Mouse (Mus musculus): ENCODE data around the gene Pou3f3. TPM values are rescaled to one million over a fixed set of nuclear protein-coding genes. Genes with fewer than 3 reads are reported as not detected.
A peak's percentile ranks its signal among the peaks of the same experiment; 100 is the strongest.

Gene Pou3f3
- polyA plus RNA-seq, 1 experiment, result 15.9 TPM

DNA sequence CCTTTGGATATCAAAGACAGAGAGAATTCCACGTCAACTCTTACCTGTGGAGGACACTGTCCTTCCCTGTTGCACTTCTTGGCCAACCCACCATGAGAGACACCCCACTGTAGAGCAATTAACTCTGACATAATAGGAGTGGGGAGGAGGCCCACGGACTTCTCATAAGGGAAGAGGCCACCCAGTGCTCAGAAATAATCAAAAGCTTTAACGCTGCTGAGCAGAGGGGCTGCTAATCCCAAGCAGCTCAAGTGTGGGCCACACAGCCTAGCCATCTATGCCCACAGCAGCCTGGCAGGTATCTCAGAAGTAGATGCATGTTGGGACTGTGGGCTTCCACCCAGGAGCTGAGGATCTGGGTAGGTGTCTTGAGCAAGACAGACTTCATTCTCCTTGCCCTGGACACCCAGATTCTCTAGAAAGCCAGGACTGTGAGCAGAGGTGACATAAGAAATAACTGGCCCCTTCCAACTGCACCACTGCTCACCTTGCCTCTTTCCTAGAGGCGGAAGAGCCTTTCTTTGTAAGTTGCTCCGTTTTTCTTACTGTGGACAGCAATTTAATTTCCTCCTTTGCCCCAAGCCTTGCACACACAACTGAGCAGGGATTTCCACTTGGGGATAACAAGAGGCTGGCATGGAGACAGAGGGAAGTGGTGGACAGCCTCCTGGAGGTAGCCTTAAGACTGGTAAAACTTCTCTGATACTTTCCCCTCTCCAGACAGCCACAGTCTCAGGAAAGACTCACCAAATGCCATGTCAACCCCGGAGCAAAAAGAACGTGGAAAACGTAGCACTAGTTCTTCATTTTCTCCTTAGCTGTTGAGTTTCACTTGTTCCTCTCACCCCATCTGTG lies 16.1 kb downstream of the Pou3f3 start:
- DNase-seq, result no peak
- H3K27ac ChIP-seq (ENCODE audit: insufficient read depth, low read length), result no peak overlapping the region; the same call in 1 of the 2 replicates
- TF ChIP-seq CTCF (IDR thresholded peaks at IDR 0.05; ENCODE audit: borderline replicate concordance, insufficient read depth, low read depth, low read length) (no peak), POLR2A (IDR thresholded peaks at IDR 0.05; ENCODE audit: borderline replicate concordance, insufficient read depth, low read length) (no peak)
- 61% methylated on average over 8 of the region's 8 CpGs for WGBS
- H3K4me1 ChIP-seq (ENCODE audit: control insufficient read depth, insufficient read depth, low read length), result no peaks in the 10 kb centered on the region; the same call in 1 of the 2 replicates
- H3K27me3 ChIP-seq (ENCODE audit: control insufficient read depth, insufficient read depth, low read length), result peaks cover 3% of the 10 kb centered on the region; the same call in 1 of the 2 replicates
- H3K4me3 ChIP-seq (replicated peaks; ENCODE audit: insufficient read depth, low read depth, low read length), result no peak overlapping the region

GRCm38 (mm10) chr1:42712311-42712690 lies 16.7 kb downstream of the Pou3f3 start:
- DNase-seq, result no peak
- WGBS, result 59% methylated on average over 4 of the region's 4 CpGs
- TF ChIP-seq POLR2A (IDR thresholded peaks at IDR 0.05; ENCODE audit: borderline replicate concordance, insufficient read depth, low read length) (no peak), CTCF (IDR thresholded peaks at IDR 0.05; ENCODE audit: borderline replicate concordance, insufficient read depth, low read depth, low read length) (no peak)
- H3K27ac ChIP-seq (ENCODE audit: insufficient read depth, low read length), result no peak overlapping the region
- no peaks in the 10 kb centered on the region; the same call in 1 of the 2 replicates for H3K4me1 ChIP-seq (ENCODE audit: control insufficient read depth, insufficient read depth, low read length)
- no peak overlapping the region for H3K4me3 ChIP-seq (replicated peaks; ENCODE audit: insufficient read depth, low read depth, low read length)
- H3K27me3 ChIP-seq (ENCODE audit: control insufficient read depth, insufficient read depth, low read length), result peaks cover 3% of the 10 kb centered on the region; the same call in 1 of the 2 replicates

GRCm38 (mm10) chr1:42713104-42713932 lies 17.8 kb downstream of the Pou3f3 start:
- Histone ChIP-seq H3K27me3 (ENCODE audit: control insufficient read depth, insufficient read depth, low read length) (peaks cover 3% of the 10 kb centered on the region; the same call in 1 of the 2 replicates), H3K27ac (ENCODE audit: insufficient read depth, low read length) (peak overlapping the region; percentile 65; the same call in 1 of the 2 replicates), H3K4me3 (replicated peaks; ENCODE audit: insufficient read depth, low read depth, low read length) (peak overlapping the region; percentile 64), H3K4me1 (ENCODE audit: control insufficient read depth, insufficient read depth, low read length) (no peaks in the 10 kb centered on the region; the same call in 1 of the 2 replicates)
- DNase-seq, result peak; percentile 32 to 43
- TF ChIP-seq CTCF (IDR thresholded peaks at IDR 0.05; ENCODE audit: borderline replicate concordance, insufficient read depth, low read depth, low read length), result no peak
- WGBS, result 4% methylated on average over 46 of the region's 46 CpGs

GRCm38 (mm10) chr1:42714016-42714931 lies 18.7 kb downstream of the Pou3f3 start:
- peaks cover 3% of the 10 kb centered on the region; the same call in 1 of the 2 replicates for H3K27me3 ChIP-seq (ENCODE audit: control insufficient read depth, insufficient read depth, low read length)
- WGBS, result 3% methylated on average over 28 of the region's 31 CpGs
- peak overlapping the region; percentile 64 for H3K4me3 ChIP-seq (replicated peaks; ENCODE audit: insufficient read depth, low read depth, low read length)
- H3K4me1 ChIP-seq (ENCODE audit: control insufficient read depth, insufficient read depth, low read length), result no peaks in the 10 kb centered on the region; the same call in 1 of the 2 replicates
- TF ChIP-seq CTCF (IDR thresholded peaks at IDR 0.05; ENCODE audit: borderline replicate concordance, insufficient read depth, low read depth, low read length), result peak; percentile 60; the same call in 1 of the 2 replicates
- no peak for TF ChIP-seq POLR2A (IDR thresholded peaks at IDR 0.05; ENCODE audit: borderline replicate concordance, insufficient read depth, low read length)
- DNase-seq, result peak; percentile 43 to 60
- H3K27ac ChIP-seq (ENCODE audit: insufficient read depth, low read length), result peak overlapping the region; percentile 2; the same call in 1 of the 2 replicates

DNA sequence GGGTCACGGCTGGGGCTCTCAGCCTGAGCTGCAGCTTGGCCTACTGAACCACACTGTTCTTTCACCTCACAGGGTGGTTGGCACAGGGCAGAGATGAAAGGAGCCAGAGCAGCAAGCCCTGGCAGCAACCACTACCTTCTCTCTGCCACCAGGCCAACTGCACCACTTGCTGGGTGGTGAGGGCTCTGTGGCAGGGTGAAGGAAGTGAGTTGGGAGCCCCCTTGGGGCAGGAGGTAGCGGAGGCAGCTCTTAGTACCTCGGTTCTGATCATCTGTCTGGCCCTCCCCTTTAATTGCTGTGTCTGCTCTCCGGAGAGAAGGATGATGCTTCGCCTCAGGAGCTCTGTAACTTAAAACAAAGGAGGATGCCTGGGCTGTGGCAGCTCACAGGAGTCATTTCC lies 23.0 kb downstream of the Pou3f3 start:
- no peak for DNase-seq
- H3K27ac ChIP-seq (ENCODE audit: insufficient read depth, low read length), result no peak overlapping the region
- TF ChIP-seq POLR2A (IDR thresholded peaks at IDR 0.05; ENCODE audit: borderline replicate concordance, insufficient read depth, low read length) (no peak), CTCF (IDR thresholded peaks at IDR 0.05; ENCODE audit: borderline replicate concordance, insufficient read depth, low read depth, low read length) (no peak)
- no peak overlapping the region for H3K4me3 ChIP-seq (replicated peaks; ENCODE audit: insufficient read depth, low read depth, low read length)
- WGBS, result 27% methylated on average over 5 of the region's 5 CpGs
- no peaks in the 10 kb centered on the region for H3K4me1 ChIP-seq (ENCODE audit: control insufficient read depth, insufficient read depth, low read length)
- peaks cover under 1% of the 10 kb centered on the region; the same call in 1 of the 2 replicates for H3K27me3 ChIP-seq (ENCODE audit: control insufficient read depth, insufficient read depth, low read length)

DNA sequence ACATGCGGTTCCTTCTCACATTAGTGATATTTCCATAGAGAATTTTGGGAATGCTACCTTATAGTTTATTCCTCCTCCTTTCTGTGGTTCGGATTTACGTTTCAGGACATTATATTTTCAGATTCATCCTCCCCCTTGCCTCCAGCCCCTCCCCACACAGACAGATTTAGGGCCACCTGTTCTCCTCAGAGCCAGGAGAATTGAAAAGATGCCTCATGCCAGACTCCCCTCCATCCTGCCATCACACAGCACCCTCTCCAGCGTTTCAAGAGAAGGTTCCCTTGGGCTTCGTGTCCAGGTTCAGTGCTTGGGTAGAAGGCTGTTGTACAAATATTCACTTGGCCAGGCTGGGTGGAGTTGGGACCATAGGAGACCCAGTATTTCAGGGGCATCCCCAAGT lies 25.8 kb downstream of the Pou3f3 start:
- DNase-seq, result no peak
- WGBS, result 20% methylated on average over 5 of the region's 5 CpGs
- H3K27ac ChIP-seq (ENCODE audit: insufficient read depth, low read length), result no peak overlapping the region
- H3K4me1 ChIP-seq (ENCODE audit: control insufficient read depth, insufficient read depth, low read length), result no peaks in the 10 kb centered on the region
- H3K27me3 ChIP-seq (ENCODE audit: control insufficient read depth, insufficient read depth, low read length), result no peaks in the 10 kb centered on the region; the same call in 1 of the 2 replicates
- TF ChIP-seq POLR2A (IDR thresholded peaks at IDR 0.05; ENCODE audit: borderline replicate concordance, insufficient read depth, low read length) (no peak), CTCF (IDR thresholded peaks at IDR 0.05; ENCODE audit: borderline replicate concordance, insufficient read depth, low read depth, low read length) (no peak)
- no peak overlapping the region for H3K4me3 ChIP-seq (replicated peaks; ENCODE audit: insufficient read depth, low read depth, low read length)
